ENCODE assay signal across 12 mouse cellular contexts in the genomic region with DNA sequence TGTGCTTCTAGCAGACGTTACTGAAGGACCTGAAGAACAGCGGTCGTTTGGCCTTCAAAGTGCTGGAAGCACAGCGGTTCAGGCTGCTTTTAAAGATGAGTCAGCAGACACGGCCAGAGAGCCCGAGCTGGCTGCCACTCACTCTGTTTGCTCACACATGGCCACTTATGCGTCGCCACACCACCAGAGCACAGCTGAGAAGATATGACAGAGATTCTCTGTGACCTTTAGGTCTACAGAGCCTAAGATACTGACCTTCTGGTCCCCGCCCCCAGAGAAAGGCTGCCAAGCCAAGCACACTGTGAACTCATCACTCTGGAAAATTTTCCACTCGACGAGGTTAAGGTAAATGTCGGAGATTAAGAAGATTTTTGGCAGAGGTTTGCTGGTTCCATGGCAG.
DNase-seq lines count a peak whose midpoint lies in the region; ATAC-seq lines count a peak whose summit lies in the region.
"Had no signal": no experiment of that assay in that cellular context is flagged by ENCODE, and none has a peak within 500 bp of the region (broad histone marks: within the 10 kb centered on the region; RNA-seq: fewer than 3 reads in every experiment).

No protein-coding gene starts in this region.

- H3K9me3 ChIP-seq in kidney, embryonic 15.5 days (replicated peaks): no peaks in the 10 kb centered on the region
- H3K9me3 ChIP-seq in heart, embryonic 13.5 days: no peaks in the 10 kb centered on the region
- H3K9me3 ChIP-seq: embryonic facial prominence, embryonic 12.5 days had no signal

- H3K27ac ChIP-seq in kidney, embryonic 15.5 days: no peak overlapping the region
- H3K27ac ChIP-seq in heart, embryonic 13.5 days (replicated peaks): peak overlapping the region; percentile 58; the same call in 1 of the 2 replicates
- H3K27ac ChIP-seq: embryonic facial prominence, embryonic 12.5 days; hindbrain, postnatal 0 days had no signal

- no peak overlapping the region for H3K4me3 ChIP-seq in kidney, embryonic 15.5 days (replicated peaks)
- no peak overlapping the region for H3K4me3 ChIP-seq in heart, embryonic 13.5 days
- H3K4me3 ChIP-seq: embryonic facial prominence, embryonic 12.5 days had no signal

- DNase-seq in cerebellum, adult 9-10 months: peak; percentile 66
- DNase-seq in cerebellum, adult 11 months: no peak
- peak; percentile 22 for DNase-seq in kidney, adult 9 months
- peak; percentile 59 for DNase-seq in MN1 (ENCODE audit: low spot score)
- DNase-seq in urinary bladder, postnatal 25 days (ENCODE audit: low spot score): no peak
- DNase-seq: lung, embryonic 14.5 days; retina, postnatal 1 day had no signal

- no peak overlapping the region for H3K4me2 ChIP-seq in kidney, embryonic 15.5 days
- H3K4me2 ChIP-seq in heart, embryonic 13.5 days: peak overlapping the region; percentile 18; the same call in 1 of the 2 replicates
- H3K4me2 ChIP-seq: embryonic facial prominence, embryonic 12.5 days; lung, embryonic 14.5 days had no signal

- peaks cover 11% of the 10 kb centered on the region for H3K36me3 ChIP-seq in kidney, embryonic 15.5 days
- H3K36me3 ChIP-seq in heart, embryonic 13.5 days: peaks cover 36% of the 10 kb centered on the region

- H3K9ac ChIP-seq in kidney, embryonic 15.5 days: no peak overlapping the region
- no peak overlapping the region for H3K9ac ChIP-seq in heart, embryonic 13.5 days
- H3K9ac ChIP-seq: embryonic facial prominence, embryonic 12.5 days; lung, embryonic 14.5 days had no signal

- no peaks in the 10 kb centered on the region for H3K4me1 ChIP-seq in kidney, embryonic 15.5 days
- H3K4me1 ChIP-seq in heart, embryonic 13.5 days: peaks cover 13% of the 10 kb centered on the region

- H3K27me3 ChIP-seq in kidney, embryonic 15.5 days: no peaks in the 10 kb centered on the region
- no peaks in the 10 kb centered on the region for H3K27me3 ChIP-seq in heart, embryonic 13.5 days (replicated peaks)
- H3K27me3 ChIP-seq: embryonic facial prominence, embryonic 12.5 days had no signal

- WGBS in kidney, embryonic 15.5 days: 63% methylated on average over 12 of the region's 12 CpGs
- 28% methylated on average over 12 of the region's 12 CpGs for WGBS in heart, embryonic 13.5 days

- no peak for ATAC-seq in kidney, embryonic 15.5 days (replicated peaks; ENCODE audit: low FRiP score)
- ATAC-seq in heart, embryonic 13.5 days (ENCODE audit: extremely low read depth, insufficient number of reproducible peaks, low FRiP score, low TSS enrichment): no peak
- ATAC-seq in megakaryocyte, adult 5-6 weeks (ENCODE audit: poor library complexity, severe bottlenecking): no peak
- ATAC-seq: hindbrain, postnatal 0 days had no signal

Comparison
In these comparisons a context has a peak if more than half of its experiments do, and no peak if none do; other contexts are left out.
1. DNase-seq: peak in cerebellum, adult 9-10 months (single experiment), kidney, adult 9 months (single experiment) and MN1 (single experiment); none in cerebellum, adult 11 months (single experiment) and urinary bladder, postnatal 25 days (single experiment).